Mouse (Mus musculus) lung, adult 2 months (tissue): ENCODE measurements around the gene Eva1c.

Source experiments
- CTCF ChIP-seq: fragments of 200-500 bp; IDR thresholded peaks from 2 replicates; pipeline ENCODE4 v1.5.1; 2011; ENCODE audit warnings: mild to moderate bottlenecking, low read length, control low read depth; ENCODE audit not compliant: insufficient read depth
- POLR2A ChIP-seq: fragments of 200-500 bp; IDR thresholded peaks from 2 replicates; pipeline ENCODE4 v1.6.1; 2011; ENCODE audit warnings: low read depth, mild to moderate bottlenecking, control low read depth, low read length, borderline replicate concordance; ENCODE audit errors: extremely low read depth

- TF ChIP-seq CTCF (no peak), POLR2A (no peak)
Measured at GRCm38 (mm10) chr16:90851621-90852334, 25.3 kb downstream of the Eva1c start.
